Mouse (Mus musculus): ENCODE results near the gene Rnf135.
A peak's percentile ranks its signal among the peaks of the same experiment; 100 is the strongest.
"Not testable (repeated sequence)": the region's sequence is repeated elsewhere in the genome, so short reads cannot be mapped to it uniquely, and the experiment has no call there.

The Rnf135 gene

DNA sequence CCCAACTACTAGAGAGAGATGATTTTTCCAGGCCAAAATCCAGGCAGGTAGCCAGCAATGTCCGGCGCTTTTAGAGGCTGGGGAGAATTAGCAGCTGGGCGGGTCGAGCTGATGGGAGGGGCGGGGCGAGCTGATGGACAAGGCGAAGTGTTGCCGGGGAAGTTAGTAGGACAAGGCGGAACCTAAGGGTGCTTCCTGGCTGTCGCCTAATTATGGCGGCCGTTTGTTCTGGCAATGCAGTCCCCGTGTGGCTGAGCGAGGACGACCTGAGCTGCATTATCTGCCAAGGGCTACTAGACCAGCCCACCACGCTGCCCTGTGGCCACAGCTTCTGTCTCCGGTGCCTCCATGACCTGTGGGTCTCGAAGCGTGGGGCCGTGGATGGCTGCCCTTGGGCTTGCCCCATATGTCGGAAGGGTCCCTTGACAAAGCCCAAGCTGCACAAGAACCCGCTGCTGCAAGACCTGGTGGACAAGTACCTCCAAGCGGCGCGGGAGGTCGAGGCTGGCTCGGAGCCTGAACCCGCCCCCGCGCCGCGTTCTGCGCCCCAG lies at the start of gene Rnf135:
Gene Rnf135 (plus strand): TSS at position 147 of the 551 bp plus-strand sequence.
- DNase-seq, result peak; percentile 90

DNA sequence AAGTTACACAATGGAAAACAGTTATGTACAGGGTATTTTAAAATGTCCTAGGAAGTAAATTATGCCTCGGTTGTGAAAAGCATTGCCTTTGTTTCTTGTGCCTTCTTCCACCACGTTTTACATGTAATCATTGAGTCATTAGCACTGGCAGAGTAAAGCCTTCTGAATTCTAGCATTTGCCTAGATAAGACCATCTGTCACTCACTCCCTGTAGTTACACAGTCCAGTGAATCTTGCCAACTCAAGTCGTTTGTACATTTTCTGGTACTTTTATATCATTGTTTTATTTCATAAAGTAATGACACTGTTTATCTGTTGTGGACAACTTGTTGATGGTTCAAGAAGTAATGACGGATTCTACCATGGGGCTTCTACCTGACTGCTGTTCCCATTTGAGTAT lies 48.9 kb upstream of the Rnf135 start:
- DNase-seq, result no peak

DNA sequence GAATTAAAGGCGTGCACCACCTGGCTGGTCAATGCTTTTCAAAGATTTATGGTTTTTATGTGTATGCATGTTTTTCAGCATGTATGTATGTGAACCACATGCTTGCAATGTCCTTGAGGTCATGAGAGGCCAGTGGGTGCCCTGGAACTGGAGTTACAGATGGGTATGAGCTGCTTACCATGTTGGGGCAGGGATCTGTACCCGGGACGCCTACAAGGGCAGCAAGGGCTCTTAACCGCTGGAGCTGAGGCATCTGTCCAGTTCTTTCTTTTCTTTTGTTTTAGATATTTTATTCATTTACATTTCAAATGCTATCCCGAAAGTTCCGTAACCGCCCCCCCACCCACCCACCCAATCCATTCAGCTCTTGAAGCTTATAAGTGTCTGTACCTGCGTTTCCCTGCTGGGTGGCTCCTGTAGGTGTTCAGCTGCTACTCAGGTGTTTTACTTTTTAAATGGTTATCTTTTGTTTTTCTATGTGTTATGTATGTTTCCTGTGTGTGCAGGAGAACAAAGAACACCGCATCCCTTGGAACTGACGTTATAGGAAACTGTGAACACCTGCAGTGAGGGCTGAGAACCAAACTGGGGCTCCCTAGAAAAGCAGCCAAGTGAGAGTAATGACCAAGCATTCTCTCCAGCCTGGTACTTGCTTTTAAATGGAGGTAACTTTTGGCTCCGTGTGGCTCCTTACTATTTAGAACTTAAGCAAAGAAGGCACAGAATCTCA lies 47.5 kb upstream of the Rnf135 start:
- DNase-seq, result no peak

DNA sequence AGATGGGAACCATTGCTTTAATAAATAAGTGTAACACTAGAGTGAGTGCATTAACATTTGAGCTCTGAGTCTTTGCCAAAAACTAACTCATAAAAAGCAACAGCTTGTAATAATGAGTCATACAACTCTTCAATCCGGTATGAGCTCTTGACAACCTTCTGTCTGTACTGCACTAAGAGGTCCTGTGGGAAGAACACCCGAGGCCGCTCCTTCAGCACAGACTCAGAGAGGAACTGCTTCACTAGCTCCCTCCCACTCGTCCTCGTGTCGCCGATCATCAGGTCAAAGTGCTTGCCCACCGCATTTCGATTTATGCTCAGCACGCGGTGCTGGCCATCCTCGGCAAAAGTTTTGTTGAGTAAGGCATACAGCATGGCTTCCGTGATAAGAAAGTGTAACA lies 46.9 kb upstream of the Rnf135 start:
- DNase-seq, result no peak

DNA sequence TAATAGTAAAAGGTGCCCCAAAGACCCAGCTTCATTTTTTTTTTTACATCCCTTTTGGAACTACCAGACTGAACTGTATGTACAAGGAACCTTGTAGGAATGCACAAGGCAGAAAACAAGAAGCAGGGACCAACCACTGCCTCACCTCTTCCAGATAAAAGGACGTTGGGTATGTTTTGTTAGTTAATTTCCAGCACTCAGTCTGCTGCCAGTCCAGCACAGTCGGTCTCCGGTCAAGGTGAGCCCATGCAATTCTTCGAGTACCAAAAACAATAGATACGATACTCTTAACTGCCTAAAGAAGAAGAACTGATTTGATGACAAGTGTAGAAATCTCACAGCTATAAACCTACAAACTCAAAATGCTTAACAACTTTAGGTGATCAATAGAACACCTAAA lies 45.9 kb upstream of the Rnf135 start:
- DNase-seq, result no peak

GRCm38 (mm10) chr11:80141825-80142521 lies 41.7 kb upstream of the Rnf135 start, which contains the start of gene Tefm:
Gene Tefm (minus strand): TSS chr11:80142175.
- peak; percentile 86 for DNase-seq

GRCm38 (mm10) chr11:80142872-80143271 lies 40.8 kb upstream of the Rnf135 start:
- peak; percentile 11 for DNase-seq

DNA sequence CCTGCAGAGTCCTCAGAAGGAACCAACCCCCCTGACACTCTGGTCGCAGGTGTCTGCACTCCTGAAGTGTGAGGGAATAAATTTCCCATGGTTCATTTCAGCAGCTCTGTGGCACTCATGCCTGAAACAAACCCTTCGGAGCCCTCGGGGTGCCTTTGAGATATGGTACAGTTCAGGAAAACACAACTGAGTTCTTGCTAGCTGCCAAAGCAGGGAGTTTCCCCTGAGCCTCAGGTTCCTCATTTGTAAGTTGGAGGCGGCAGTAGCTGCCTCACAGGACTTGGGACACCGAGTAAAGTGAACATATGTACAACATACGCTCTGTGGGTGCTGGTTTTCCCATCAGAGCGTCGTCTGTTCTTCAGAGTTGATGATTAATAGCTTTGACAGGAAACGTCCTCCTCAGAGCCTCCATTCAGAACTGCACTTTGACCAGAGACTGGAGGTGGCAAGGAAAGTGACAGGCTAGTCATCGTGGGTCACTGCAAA lies 37.8 kb upstream of the Rnf135 start:
- DNase-seq, result no peak

GRCm38 (mm10) chr11:80147748-80148147 lies 35.9 kb upstream of the Rnf135 start:
- DNase-seq, result no peak

DNA sequence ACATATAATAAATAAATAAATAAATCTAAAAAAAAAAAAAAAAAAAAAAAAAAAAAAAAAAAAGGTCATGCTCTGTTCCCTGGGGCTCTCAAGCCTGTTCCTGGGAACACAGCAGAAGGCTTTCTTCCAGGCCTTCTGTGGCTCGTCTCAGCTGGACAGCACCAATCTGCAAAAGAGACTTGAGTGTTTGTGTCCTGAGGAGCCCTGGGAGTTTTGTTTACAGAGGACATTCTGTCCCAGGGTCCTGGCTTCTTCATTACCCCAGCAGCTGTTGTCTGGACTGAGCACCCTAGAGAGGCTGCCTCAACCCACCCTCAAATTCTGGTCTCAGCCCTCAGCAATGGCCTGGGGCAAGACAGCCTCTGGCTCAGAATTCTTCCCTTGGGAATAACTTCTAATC lies 35.3 kb upstream of the Rnf135 start:
- no peak for DNase-seq

- DNase-seq, result not testable (repeated sequence)
Measured at GRCm38 (mm10) chr11:80148974-80149373, 34.7 kb upstream of the Rnf135 start.

DNA sequence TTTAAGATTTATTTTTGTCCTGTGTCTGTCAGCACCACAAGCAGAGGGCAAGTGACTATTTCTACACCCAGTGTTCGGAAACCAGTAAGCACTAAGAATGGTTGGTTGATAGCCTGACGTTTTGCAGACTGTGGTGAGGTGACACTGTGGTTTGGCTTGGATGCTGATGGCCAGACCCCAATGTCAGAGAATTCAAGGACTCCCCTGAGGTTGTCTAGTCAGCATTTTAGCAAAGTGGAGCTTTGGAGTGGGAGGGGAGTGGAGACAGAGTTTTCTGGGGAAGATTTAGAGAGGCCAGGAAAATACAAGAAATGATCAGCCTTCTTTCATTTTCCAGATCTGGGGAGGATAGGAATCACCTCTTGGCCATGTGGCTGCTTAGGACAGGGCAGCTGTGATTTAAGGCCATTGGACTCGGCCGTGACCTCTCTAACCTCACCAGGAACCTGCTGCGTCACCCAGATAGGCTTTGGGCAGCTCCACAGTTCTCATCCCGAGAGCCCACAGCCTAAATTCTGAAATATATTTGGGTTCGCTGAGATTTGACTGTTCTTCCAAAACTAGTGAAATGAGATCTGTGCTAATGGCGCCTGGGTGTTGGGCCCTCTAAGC lies 34.1 kb upstream of the Rnf135 start:
- no peak for DNase-seq

DNA sequence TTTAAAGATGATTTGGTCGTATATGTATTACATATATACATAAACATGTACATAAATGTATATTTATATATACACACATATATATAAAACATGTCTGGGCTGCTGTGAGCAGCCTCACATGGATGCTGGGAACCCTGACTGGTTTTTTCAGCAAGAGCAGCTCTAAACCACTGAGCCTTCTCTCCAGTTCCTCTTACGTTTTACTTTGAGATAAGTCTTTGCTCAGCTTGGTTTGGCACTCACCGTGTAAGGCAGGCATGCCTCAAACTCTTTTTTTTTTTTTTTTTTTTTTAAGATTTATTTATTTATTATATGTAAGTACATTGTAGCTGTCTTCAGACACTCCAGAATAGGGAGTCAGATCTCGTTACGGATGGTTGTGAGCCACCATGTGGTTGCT lies 33.1 kb upstream of the Rnf135 start:
- DNase-seq, result no peak

DNA sequence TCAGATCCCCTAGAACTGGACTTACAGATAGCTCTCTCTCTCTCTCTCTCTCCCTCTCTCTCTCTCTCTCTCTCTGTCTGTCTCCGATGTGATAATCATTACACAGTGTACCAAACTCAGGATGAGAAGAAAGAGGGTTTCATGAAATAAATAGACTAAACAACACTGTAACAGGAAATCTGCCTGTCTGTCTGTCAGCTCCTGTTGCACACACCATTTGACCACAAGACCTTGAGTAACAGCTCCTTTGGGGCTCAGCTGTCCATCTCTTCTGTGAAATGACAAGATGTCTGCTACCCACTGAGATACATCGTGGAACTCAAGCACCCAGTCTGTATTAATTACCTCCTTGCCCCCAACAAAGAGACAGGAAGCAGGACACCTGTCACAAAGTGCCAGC lies 32.1 kb upstream of the Rnf135 start:
- no peak for DNase-seq

DNA sequence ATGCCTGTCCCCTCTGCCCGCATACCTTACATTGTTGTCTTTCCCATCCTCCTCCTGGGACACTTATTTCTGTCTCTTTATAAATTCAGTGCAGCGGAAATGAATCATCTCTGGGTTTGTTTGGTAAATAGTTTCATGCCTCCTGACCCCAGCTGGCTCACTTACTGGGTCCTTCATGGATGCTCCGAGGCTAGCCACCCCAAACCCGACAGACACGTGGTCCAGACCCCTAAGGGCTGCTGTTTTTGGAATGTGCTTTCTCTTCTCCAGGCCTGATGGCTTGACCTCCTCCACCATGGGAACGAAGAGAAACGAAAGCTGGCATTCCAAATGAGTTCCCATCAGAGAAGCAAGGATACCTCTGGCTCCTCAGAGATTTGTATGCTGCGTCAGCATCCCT lies 31.3 kb upstream of the Rnf135 start:
- DNase-seq, result no peak

GRCm38 (mm10) chr11:80153857-80154495 lies 29.7 kb upstream of the Rnf135 start, which contains the start of gene Adap2:
Gene Adap2 (plus strand): TSS chr11:80154105.
- DNase-seq, result peak; percentile 27

GRCm38 (mm10) chr11:80154501-80154900 lies 29.1 kb upstream of the Rnf135 start:
- no peak for DNase-seq

GRCm38 (mm10) chr11:80155541-80155940 lies 28.1 kb upstream of the Rnf135 start:
- no peak for DNase-seq

GRCm38 (mm10) chr11:80155961-80156360 lies 27.7 kb upstream of the Rnf135 start:
- no peak for DNase-seq

DNA sequence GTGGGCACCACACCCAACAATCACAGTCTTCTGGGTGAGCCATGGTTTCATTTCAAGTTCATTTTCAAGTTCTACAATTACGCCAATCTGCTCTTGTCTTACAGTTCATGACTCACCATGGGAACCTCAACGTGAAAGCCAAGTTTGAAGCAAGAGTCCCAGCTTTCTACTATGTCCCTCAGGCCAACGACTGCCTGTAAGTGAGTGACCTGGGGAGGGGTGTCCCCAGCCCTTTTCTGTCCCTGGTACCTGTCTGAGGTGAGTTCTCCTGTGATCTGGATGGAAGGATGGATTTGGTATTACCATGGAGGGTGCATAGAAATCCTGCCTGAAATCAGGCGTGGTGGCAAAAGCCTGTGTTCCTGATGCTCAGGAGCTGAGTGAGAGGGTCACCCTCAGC lies 26.8 kb upstream of the Rnf135 start:
- DNase-seq, result no peak

GRCm38 (mm10) chr11:80159018-80159417 lies 24.6 kb upstream of the Rnf135 start:
- DNase-seq, result no peak

DNA sequence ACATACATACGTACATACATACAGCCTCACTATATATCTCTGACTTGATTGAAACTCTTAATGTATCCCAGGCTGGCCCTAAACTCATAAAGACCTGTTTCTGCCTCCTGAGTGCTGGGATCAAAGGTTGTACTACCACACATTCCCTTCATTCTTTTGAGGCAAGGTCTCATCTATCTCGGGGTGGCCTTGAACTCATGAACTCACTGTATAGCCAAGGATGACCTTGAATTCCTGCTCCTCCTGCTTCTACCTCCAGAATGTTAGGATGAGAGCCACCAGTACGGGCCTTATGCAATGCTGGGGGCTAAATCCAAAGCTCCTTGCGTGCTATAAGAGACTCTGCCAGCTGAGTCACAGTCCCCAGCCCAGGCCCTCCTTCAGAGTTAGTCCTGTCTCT lies 22.6 kb upstream of the Rnf135 start:
- DNase-seq, result no peak

Data from cerebellum, adult 9-10 months (tissue).